Mouse (Mus musculus) heart, postnatal 0 days (tissue): ENCODE measurements around the gene Reep6. TPM values are rescaled to one million over a fixed set of nuclear protein-coding genes. Genes with fewer than 3 reads are reported as not detected.

Experiments
- ATAC-seq: fragments of 200-750 bp; cut with Nextera tagmentation; 2 replicates; pipeline ENCODE4 v1.8.0; 2017; ENCODE audit warnings: low read depth, moderate number of reproducible peaks, moderate library complexity; ENCODE audit not compliant: insufficient read depth
- DNase-seq: peaks from one replicate; pipeline ENCODE4 v3.0.0-alpha.2; 2016; ENCODE audit warnings: low spot score
- H3K27ac ChIP-seq: fragments of 300-500 bp; sonication (generic); 2 replicates; pipeline ENCODE4 v1.5.1; 2014; ENCODE audit warnings: low read depth, mild to moderate bottlenecking
- H3K27me3 ChIP-seq: fragments of 300-500 bp; sonication (generic); 2 replicates; pipeline ENCODE4 v1.6.1; 2014; ENCODE audit warnings: low read length, mixed read lengths; ENCODE audit not compliant: control insufficient read depth, insufficient read depth
- H3K36me3 ChIP-seq: fragments of 300-500 bp; sonication (generic); replicated peaks from 2 replicates; pipeline ENCODE4 v1.6.1; 2014; ENCODE audit warnings: low read length, mixed read lengths; ENCODE audit not compliant: control insufficient read depth, insufficient read depth
- H3K4me1 ChIP-seq: fragments of 300-500 bp; sonication (generic); 2 replicates; pipeline ENCODE4 v1.6.1; 2014; ENCODE audit warnings: antibody characterized with exemption; ENCODE audit not compliant: control insufficient read depth, insufficient read depth
- H3K4me2 ChIP-seq: fragments of 300-500 bp; sonication (generic); 2 replicates; pipeline ENCODE4 v1.6.1; 2014; ENCODE audit warnings: low read depth, mild to moderate bottlenecking, low read length, moderate library complexity
- H3K4me3 ChIP-seq: fragments of 300-500 bp; sonication (generic); 2 replicates; pipeline ENCODE4 v1.5.1; 2014; ENCODE audit warnings: low read depth, low read length
- H3K9ac ChIP-seq: fragments of 300-500 bp; sonication (generic); replicated peaks from 2 replicates; pipeline ENCODE4 v1.6.1; 2014; ENCODE audit warnings: low read depth, low read length, mixed read lengths
- H3K9me3 ChIP-seq: fragments of 300-500 bp; sonication (generic); replicated peaks from 2 replicates; pipeline ENCODE4 v1.6.1; 2016; ENCODE audit warnings: low read length; ENCODE audit not compliant: control insufficient read depth
- CTCF ChIP-seq: IDR thresholded peaks from 2 replicates; pipeline ENCODE4 v1.5.1; 2016; ENCODE audit warnings: antibody characterized with exemption, control low read depth, low read depth
- EP300 ChIP-seq: IDR thresholded peaks from 2 replicates; pipeline ENCODE4 v1.6.1; 2016; ENCODE audit warnings: antibody characterized with exemption, low read depth
- WGBS: fragments of 180-500 bp; shearing (Covaris S2); extraction: QIAGEN DNeasy Blood & Tissue Kit; methylation state at CpG from one replicate; pipeline ENCODE4 v1.1.7; 2014; 5-methylcytosine and 5-hydroxymethylcytosine counted together
- polyA plus RNA-seq: library from polyadenylated mRNA; unstranded; fragments of >200 nt; fragmentation: Nextera tagmentation; extraction: Ambion mirVana; gene quantifications from 2 replicates; pipeline ENCODE4 v1.2.1, GENCODE M21; 2015
- total RNA-seq: library from RNA; depleted of rRNA; stranded (reverse); fragments of >200 nt; gene quantifications from 2 replicates; pipeline ENCODE4 v1.2.3, GENCODE M21; 2014; ENCODE audit warnings: low replicate concordance

Gene Reep6
- total and polyA plus RNA-seq, 2 experiments from 2014 or later, result 0.85 TPM; not detected in 1

DNA sequence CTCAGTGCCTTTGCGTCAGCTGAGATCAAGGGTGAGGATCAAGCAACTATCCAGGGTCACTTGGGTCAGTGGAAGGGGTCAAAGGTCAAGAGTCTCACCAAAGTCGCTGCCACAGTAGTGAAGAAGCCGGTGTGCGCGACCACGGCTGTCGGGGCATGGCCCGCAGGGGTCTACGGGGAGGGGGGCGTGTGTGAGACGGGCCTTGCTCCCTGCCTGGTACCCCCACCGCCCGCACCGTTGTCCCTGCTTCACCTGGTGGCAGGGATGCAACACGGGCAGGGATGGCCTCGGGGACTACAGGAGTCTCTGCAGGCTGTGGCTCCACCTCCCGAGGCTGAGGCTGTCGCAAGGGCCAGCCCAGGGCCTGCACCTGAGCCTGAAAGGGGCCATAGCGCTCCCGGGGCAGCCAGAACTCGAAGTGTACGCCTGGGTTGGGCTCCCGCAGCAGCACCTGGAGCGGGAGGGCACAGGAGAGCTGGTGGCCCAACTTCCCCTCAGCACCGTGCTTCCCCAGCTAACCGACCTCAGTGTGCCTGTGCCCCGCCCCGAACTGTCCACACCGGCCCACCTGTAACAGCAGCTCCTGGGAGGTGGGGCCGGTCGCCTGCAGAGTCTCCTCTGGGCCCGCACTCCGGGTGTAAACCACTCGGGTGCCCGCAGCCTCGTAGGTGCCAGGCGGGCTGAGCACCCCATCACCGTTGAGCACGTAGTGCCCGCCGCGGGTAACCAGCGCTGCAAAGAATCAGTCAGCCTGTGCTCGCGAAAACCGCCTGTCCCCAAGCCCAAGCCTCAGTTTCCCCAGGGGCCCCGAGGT lies 11.9 kb downstream of the Reep6 start:
- Histone ChIP-seq H3K36me3 (no peaks in the 10 kb centered on the region), H3K4me3 (peak overlapping the region; percentile 16; the same call in 1 of the 2 replicates), H3K9ac (no peak overlapping the region), H3K4me2 (peak overlapping the region; percentile 41; the same call in 1 of the 2 replicates), H3K27me3 (peaks cover 51% of the 10 kb centered on the region), H3K27ac (no peak overlapping the region), H3K9me3 (no peaks in the 10 kb centered on the region), H3K4me1 (peaks cover 16% of the 10 kb centered on the region)
- no peak for TF ChIP-seq EP300
- no peak for TF ChIP-seq CTCF
- DNase-seq (no peak), ATAC-seq (no peak)
- WGBS, result 11% methylated on average over 47 of the region's 47 CpGs

DNA sequence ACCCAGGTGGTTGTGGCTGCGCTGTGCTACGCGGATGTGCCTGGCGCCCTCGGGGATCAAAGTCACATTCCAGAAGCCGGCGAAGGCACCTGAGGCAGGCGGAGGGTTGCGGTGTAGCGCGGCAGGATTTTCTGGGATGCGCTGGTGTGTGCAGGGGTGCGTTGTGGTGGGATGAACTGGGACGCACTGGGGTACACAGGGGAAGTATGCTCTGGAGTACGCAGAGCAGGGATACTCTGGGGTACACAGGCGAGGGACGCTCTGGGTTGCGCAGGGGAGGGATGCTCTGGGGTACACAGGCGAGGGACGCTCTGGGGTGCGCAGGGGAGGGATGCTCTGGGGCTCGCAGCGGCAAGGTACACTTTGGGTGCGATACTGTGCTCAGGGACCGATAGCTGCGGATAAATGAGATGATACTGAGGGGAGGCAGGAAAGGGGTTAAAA lies 12.6 kb downstream of the Reep6 start:
- Histone ChIP-seq H3K27me3 (peaks cover 53% of the 10 kb centered on the region), H3K36me3 (no peaks in the 10 kb centered on the region), H3K9me3 (no peaks in the 10 kb centered on the region), H3K9ac (no peak overlapping the region), H3K4me1 (peaks cover 18% of the 10 kb centered on the region), H3K27ac (no peak overlapping the region), H3K4me3 (peak overlapping the region; percentile 16), H3K4me2 (peak overlapping the region; percentile 41)
- no peak for DNase-seq
- ATAC-seq, result no peak
- 6% methylated on average over 26 of the region's 26 CpGs for WGBS
- TF ChIP-seq EP300, result no peak
- no peak for TF ChIP-seq CTCF

DNA sequence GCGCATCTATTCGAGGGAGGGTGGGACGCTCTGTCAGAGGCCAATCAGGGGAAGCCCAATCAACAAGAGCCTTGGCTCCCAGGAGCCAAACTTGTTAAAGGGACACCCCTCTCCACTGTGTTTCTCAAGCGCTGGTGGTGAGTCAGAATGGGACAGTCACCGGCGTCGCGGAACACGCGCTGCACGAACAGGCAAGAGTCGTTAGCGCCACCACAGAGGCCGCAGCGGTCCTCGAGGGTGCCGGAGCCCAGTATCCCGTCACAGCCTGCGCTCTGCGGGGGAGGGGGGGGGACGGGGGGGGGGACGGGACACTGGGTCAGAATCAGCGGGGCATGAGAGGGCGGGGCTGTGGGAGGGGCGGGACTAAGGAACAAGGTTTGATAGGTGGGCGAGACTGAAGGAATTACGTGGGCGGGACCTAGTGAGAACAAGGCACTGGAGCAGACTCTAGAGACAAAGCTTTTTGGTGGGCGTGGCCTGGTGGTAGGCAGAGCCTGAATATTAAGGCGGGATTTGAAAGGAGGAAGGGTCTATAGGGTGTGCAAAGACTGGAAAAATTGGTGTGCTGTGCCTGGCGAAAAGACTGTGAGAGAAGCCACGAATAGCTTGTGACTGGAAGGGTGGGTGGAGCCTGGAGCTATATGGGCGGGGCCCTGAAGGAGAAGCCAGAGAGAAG lies 13.1 kb downstream of the Reep6 start:
- H3K27ac ChIP-seq, result no peak overlapping the region
- peak overlapping the region; percentile 41 for H3K4me2 ChIP-seq
- peaks cover 23% of the 10 kb centered on the region for H3K4me1 ChIP-seq
- WGBS, result 2% methylated on average over 30 of the region's 33 CpGs
- peaks cover 55% of the 10 kb centered on the region for H3K27me3 ChIP-seq
- ATAC-seq (peak; percentile 42), DNase-seq (peak; percentile 64)
- no peak overlapping the region for H3K9ac ChIP-seq
- TF ChIP-seq CTCF, result no peak
- TF ChIP-seq EP300, result no peak
- H3K36me3 ChIP-seq, result no peaks in the 10 kb centered on the region
- H3K4me3 ChIP-seq, result peak overlapping the region; percentile 16
- H3K9me3 ChIP-seq, result no peaks in the 10 kb centered on the region

DNA sequence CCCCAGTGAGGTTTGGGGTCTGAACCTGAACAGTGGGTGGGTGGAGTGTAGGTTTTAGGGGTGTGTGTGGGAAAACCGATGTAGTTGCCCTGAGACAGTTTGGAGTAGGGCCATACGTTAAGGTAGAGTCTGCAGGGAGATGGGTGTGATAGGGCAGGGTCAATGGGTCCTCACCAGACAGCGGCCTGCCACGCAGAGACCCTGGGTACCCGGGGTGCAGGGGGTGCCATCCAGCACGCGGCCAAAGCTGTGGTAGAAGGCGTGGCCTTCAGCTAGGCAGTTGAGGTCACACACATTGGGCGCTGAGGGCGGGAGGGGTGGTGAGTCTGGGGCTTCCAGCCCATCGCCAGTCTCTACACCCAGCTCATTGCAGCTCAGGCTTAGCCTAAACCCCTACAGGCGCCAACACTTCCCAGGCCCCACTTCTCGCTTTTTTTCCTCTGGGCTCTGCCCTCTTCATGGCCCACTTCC lies 13.7 kb downstream of the Reep6 start:
- H3K4me1 ChIP-seq, result peaks cover 29% of the 10 kb centered on the region
- no peaks in the 10 kb centered on the region for H3K9me3 ChIP-seq
- peaks cover 56% of the 10 kb centered on the region for H3K27me3 ChIP-seq
- H3K4me2 ChIP-seq, result peak overlapping the region; percentile 41; the same call in 1 of the 2 replicates
- no peak for ATAC-seq
- TF ChIP-seq CTCF (no peak), EP300 (no peak)
- DNase-seq, result no peak
- no peak overlapping the region for H3K27ac ChIP-seq
- H3K9ac ChIP-seq, result no peak overlapping the region
- WGBS, result 54% methylated on average over 13 of the region's 13 CpGs
- peak overlapping the region; percentile 16; the same call in 1 of the 2 replicates for H3K4me3 ChIP-seq
- no peaks in the 10 kb centered on the region for H3K36me3 ChIP-seq

DNA sequence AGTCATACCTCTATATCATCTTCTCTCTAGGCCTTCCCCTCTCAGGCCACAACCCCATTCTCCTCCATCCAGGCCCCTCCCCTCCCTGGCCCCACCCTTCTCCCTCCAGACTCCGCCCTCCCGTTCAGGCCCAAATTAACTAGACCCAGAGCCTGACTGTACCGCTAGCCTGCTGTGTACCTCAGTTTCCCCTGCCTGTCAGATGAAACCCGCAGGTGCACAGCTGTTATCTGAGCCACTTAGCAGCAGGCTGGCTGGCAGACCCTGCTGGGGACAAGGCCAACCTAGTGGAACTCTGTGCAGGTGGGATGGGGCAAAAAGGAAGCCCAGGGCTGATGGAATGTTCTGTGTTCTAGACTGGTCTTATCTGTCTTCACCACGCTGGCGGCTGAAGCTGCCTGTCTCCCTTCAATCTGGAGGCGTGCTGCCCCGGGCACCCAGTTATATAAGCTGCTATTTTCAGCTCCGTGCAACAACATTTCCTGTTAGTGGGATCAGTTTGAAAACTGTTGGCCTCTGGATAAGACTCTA lies 14.4 kb downstream of the Reep6 start:
- Histone ChIP-seq H3K9ac (no peak overlapping the region), H3K4me2 (no peak overlapping the region), H3K27me3 (peaks cover 62% of the 10 kb centered on the region), H3K4me1 (peaks cover 33% of the 10 kb centered on the region), H3K36me3 (no peaks in the 10 kb centered on the region), H3K27ac (no peak overlapping the region), H3K9me3 (no peaks in the 10 kb centered on the region), H3K4me3 (no peak overlapping the region)
- TF ChIP-seq CTCF (no peak), EP300 (no peak)
- ATAC-seq (no peak), DNase-seq (peak; percentile 20)
- WGBS, result 20% methylated on average over 9 of the region's 9 CpGs
